Mouse (Mus musculus) liver, postnatal 0 days (tissue): ENCODE results near the gene Eif2b3. TPM values are rescaled to one million over a fixed set of nuclear protein-coding genes. Genes with fewer than 3 reads are reported as not detected.

ENCODE experiments used
- ATAC-seq: fragments of 200-750 bp; cut with Nextera tagmentation; 2 replicates; pipeline ENCODE4 v1.8.0; 2017; ENCODE audit warnings: mild to moderate bottlenecking, moderate library complexity
- DNase-seq: peaks from one replicate; pipeline ENCODE4 v3.0.0-alpha.2; 2016
- H3K27ac ChIP-seq: fragments of 300-500 bp; sonication (generic); 2 replicates; pipeline ENCODE4 v1.5.1; 2014; ENCODE audit warnings: antibody characterized with exemption, moderate library complexity, mild to moderate bottlenecking, low read depth
- H3K27me3 ChIP-seq: fragments of 300-500 bp; sonication (generic); 2 replicates; pipeline ENCODE4 v1.6.1; 2014; ENCODE audit warnings: low read length, control low read depth, mixed read lengths; ENCODE audit not compliant: insufficient read depth
- H3K36me3 ChIP-seq: fragments of 300-500 bp; sonication (generic); replicated peaks from 2 replicates; pipeline ENCODE4 v1.6.1; 2014; ENCODE audit warnings: mild to moderate bottlenecking, control low read depth, low read length, moderate library complexity, mixed read lengths; ENCODE audit not compliant: insufficient read depth
- H3K4me1 ChIP-seq: fragments of 300-500 bp; sonication (generic); 2 replicates; pipeline ENCODE4 v1.6.1; 2014; ENCODE audit warnings: antibody characterized with exemption, mild to moderate bottlenecking, control low read depth; ENCODE audit not compliant: insufficient read depth
- H3K4me2 ChIP-seq: fragments of 300-500 bp; sonication (generic); 2 replicates; pipeline ENCODE4 v1.6.1; 2014; ENCODE audit warnings: low read depth, mild to moderate bottlenecking, low read length, moderate library complexity, mixed read lengths
- H3K4me3 ChIP-seq: fragments of 300-500 bp; sonication (generic); 2 replicates; pipeline ENCODE4 v1.5.1; 2014; ENCODE audit warnings: low read depth, low read length
- H3K9ac ChIP-seq: fragments of 300-500 bp; sonication (generic); replicated peaks from 2 replicates; pipeline ENCODE4 v1.6.1; 2014; ENCODE audit warnings: mild to moderate bottlenecking, moderate library complexity
- H3K9me3 ChIP-seq: fragments of 300-500 bp; sonication (generic); 2 replicates; pipeline ENCODE4 v1.6.1; 2016; ENCODE audit warnings: mild to moderate bottlenecking, control low read depth, low read length, mixed read lengths
- CTCF ChIP-seq: sonication (generic); IDR thresholded peaks from 2 replicates; pipeline ENCODE4 v1.5.1; 2016; ENCODE audit warnings: antibody characterized with exemption, low read depth
- EP300 ChIP-seq: IDR thresholded peaks from 2 replicates; pipeline ENCODE4 v1.6.1; 2016; ENCODE audit warnings: antibody characterized with exemption, low read depth, mild to moderate bottlenecking
- WGBS: fragments of 180-500 bp; shearing (Covaris S2); extraction: QIAGEN DNeasy Blood & Tissue Kit; methylation state at CpG from one replicate; pipeline ENCODE4 v1.1.7; 2014; ENCODE audit not compliant: insufficient replicate concordance; 5-methylcytosine and 5-hydroxymethylcytosine counted together
- polyA plus RNA-seq: library from polyadenylated mRNA; unstranded; fragments of >200 nt; fragmentation: Nextera tagmentation; extraction: Ambion mirVana; gene quantifications from 2 replicates; pipeline ENCODE4 v1.2.1, GENCODE M21; 2015

The Eif2b3 gene
- polyA plus RNA-seq, 1 experiment from 2014 or later: 18.5 TPM

- TF ChIP-seq CTCF (no peak), EP300 (no peak)
- H3K4me2 ChIP-seq: no peak overlapping the region
- whole genome bisulfite sequencing: 78% methylated on average over 11 of the region's 11 CpGs
- no peaks in the 10 kb centered on the region for H3K36me3 ChIP-seq
- H3K27me3 ChIP-seq: no peaks in the 10 kb centered on the region
- no peak for DNase-seq
- no peak overlapping the region for H3K9ac ChIP-seq
- no peak overlapping the region for H3K27ac ChIP-seq
- no peak overlapping the region for H3K4me3 ChIP-seq
- no peak for ATAC-seq
- H3K4me1 ChIP-seq: no peaks in the 10 kb centered on the region
- H3K9me3 ChIP-seq: no peaks in the 10 kb centered on the region
These were observed 91.8 kb downstream of the Eif2b3 start for GRCm38 (mm10) chr4:117110985-117111384.

- no peak for ATAC-seq
- DNase-seq: no peak
These were observed 94.0 kb downstream of the Eif2b3 start for GRCm38 (mm10) chr4:117113237-117113636.

GRCm38 (mm10) chr4:117115592-117115991 is 96.4 kb downstream of the Eif2b3 start:
- Histone ChIP-seq H3K27ac (no peak overlapping the region), H3K27me3 (no peaks in the 10 kb centered on the region), H3K36me3 (no peaks in the 10 kb centered on the region), H3K9me3 (no peaks in the 10 kb centered on the region), H3K9ac (no peak overlapping the region), H3K4me1 (peaks cover 5% of the 10 kb centered on the region), H3K4me3 (no peak overlapping the region), H3K4me2 (no peak overlapping the region)
- WGBS: 87% methylated on average over 5 of the region's 5 CpGs
- TF ChIP-seq CTCF (no peak), EP300 (no peak)
- ATAC-seq (no peak), DNase-seq (no peak)

More at GRCm38 (mm10) chr4:117113237-117113636, 94.0 kb downstream of the Eif2b3 start:
- no peak overlapping the region for H3K9ac ChIP-seq
- no peak overlapping the region for H3K4me2 ChIP-seq
- TF ChIP-seq EP300 (no peak), CTCF (peak; percentile 39)
- H3K27ac ChIP-seq: no peak overlapping the region
- no peaks in the 10 kb centered on the region for H3K4me1 ChIP-seq
- no peaks in the 10 kb centered on the region for H3K36me3 ChIP-seq
- H3K27me3 ChIP-seq: no peaks in the 10 kb centered on the region
- 96% methylated on average over 1 of the region's 1 CpGs for WGBS
- no peak overlapping the region for H3K4me3 ChIP-seq
- no peaks in the 10 kb centered on the region for H3K9me3 ChIP-seq

DNA sequence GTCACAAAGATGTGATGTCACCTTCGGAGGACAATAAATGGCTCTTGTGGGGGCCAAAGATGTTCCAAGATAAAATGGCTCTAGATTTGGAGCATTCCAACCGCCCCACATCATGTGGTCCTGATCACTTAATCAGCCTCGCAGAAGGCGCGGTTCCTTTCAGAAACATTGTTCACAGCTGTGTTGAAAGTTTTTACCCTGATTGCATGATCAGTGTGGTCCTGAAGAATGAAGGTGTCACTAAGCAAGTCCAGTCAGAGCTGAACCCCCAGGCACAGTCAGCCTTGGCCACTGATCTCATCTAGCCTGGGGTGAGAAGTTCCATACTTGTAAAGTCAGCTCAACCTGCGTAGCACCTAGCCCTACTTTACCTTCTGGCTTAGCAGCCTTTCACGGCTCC is 98.7 kb downstream of the Eif2b3 start:
- H3K36me3 ChIP-seq: no peaks in the 10 kb centered on the region
- ATAC-seq: no peak
- no peak for DNase-seq
- no peaks in the 10 kb centered on the region for H3K27me3 ChIP-seq
- no peaks in the 10 kb centered on the region for H3K9me3 ChIP-seq
- H3K4me2 ChIP-seq: no peak overlapping the region
- H3K4me1 ChIP-seq: peaks cover 8% of the 10 kb centered on the region
- no peak overlapping the region for H3K4me3 ChIP-seq
- no peak overlapping the region for H3K27ac ChIP-seq
- WGBS: 85% methylated on average over 7 of the region's 7 CpGs
- H3K9ac ChIP-seq: no peak overlapping the region
- no peak for TF ChIP-seq EP300
- no peak for TF ChIP-seq CTCF

GRCm38 (mm10) chr4:117119636-117120035 is 100.4 kb downstream of the Eif2b3 start:
- no peaks in the 10 kb centered on the region for H3K27me3 ChIP-seq
- H3K9me3 ChIP-seq: no peaks in the 10 kb centered on the region
- no peak for DNase-seq
- H3K4me2 ChIP-seq: peak overlapping the region; percentile 93
- H3K27ac ChIP-seq: peak overlapping the region; percentile 77
- H3K4me3 ChIP-seq: peak overlapping the region; percentile 59
- 82% methylated on average over 5 of the region's 5 CpGs for WGBS
- TF ChIP-seq CTCF (no peak), EP300 (no peak)
- peaks cover 19% of the 10 kb centered on the region for H3K4me1 ChIP-seq
- no peak for ATAC-seq
- no peaks in the 10 kb centered on the region for H3K36me3 ChIP-seq
- H3K9ac ChIP-seq: peak overlapping the region; percentile 51; the same call in 1 of the 2 replicates

DNA sequence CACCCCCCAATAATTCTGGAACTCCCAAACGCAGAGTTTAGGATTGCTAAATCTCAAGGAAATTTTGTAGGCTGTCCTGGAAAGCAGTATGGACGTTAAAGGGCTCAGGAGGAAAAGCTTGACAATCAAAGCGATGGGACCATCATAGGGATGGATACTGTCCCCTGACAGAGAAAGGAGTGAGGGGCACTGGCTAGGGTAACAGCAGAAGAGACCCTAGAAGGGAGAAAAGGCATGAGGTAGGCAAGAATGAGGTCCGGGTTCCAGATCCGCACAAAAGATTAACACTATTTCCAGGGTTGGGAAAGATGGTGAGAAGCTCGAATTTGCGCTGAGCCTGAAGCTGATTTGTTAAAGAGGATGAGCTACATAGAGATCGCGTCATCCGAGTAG is 100.8 kb downstream of the Eif2b3 start:
- Histone ChIP-seq H3K4me3 (peak overlapping the region; percentile 59), H3K9ac (peak overlapping the region; percentile 51), H3K4me1 (peaks cover 23% of the 10 kb centered on the region), H3K27ac (peak overlapping the region; percentile 77), H3K36me3 (no peaks in the 10 kb centered on the region), H3K9me3 (no peaks in the 10 kb centered on the region), H3K27me3 (no peaks in the 10 kb centered on the region), H3K4me2 (peak overlapping the region; percentile 93)
- DNase-seq (no peak), ATAC-seq (no peak)
- TF ChIP-seq EP300 (no peak), CTCF (no peak)
- WGBS: 5% methylated on average over 10 of the region's 10 CpGs
